Mouse (Mus musculus): ENCODE measurements around the gene Astn2. TPM values are rescaled to one million over a fixed set of nuclear protein-coding genes. Genes with fewer than 3 reads are reported as not detected.

Astn2 gene
- total RNA-seq, 2 experiments from 2014 or later: 23.1 to 25.8 TPM

- intact Hi-C loops (cut with DNase I): no loop called here
- DNase-seq: no peak
Observed at GRCm38 (mm10) chr4:66175887-66176533, 228.4 kb downstream of the Astn2 start.

GRCm38 (mm10) chr4:66171583-66171982, 232.8 kb downstream of the Astn2 start:
- intact Hi-C loops (cut with DNase I): no loop called here
- peak; percentile 76 for DNase-seq

- intact Hi-C loops (cut with DNase I): no loop called here
- no peak for DNase-seq
Observed at GRCm38 (mm10) chr4:66170787-66171186, 233.6 kb downstream of the Astn2 start.

- intact Hi-C loops (cut with DNase I): no loop called here
- DNase-seq: no peak
Observed at GRCm38 (mm10) chr4:66169485-66169884, 234.9 kb downstream of the Astn2 start.

GRCm38 (mm10) chr4:66158714-66159113, 245.7 kb downstream of the Astn2 start:
- intact Hi-C loops (cut with DNase I): no loop called here
- DNase-seq: no peak

GRCm38 (mm10) chr4:66157439-66158113, 246.8 kb downstream of the Astn2 start:
- intact Hi-C loops (cut with DNase I): no loop called here
- no peak for DNase-seq

GRCm38 (mm10) chr4:66146546-66146945, 257.9 kb downstream of the Astn2 start:
- no peak for DNase-seq
- intact Hi-C loops (cut with DNase I): no loop called here

- intact Hi-C loops (cut with DNase I): no loop called here
- no peak for DNase-seq
Observed at GRCm38 (mm10) chr4:66126181-66126580, 278.2 kb downstream of the Astn2 start.

- intact Hi-C loops (cut with DNase I): no loop called here
- DNase-seq: no peak
Observed at GRCm38 (mm10) chr4:66122766-66123358, 281.5 kb downstream of the Astn2 start.

- intact Hi-C loops (cut with DNase I): no loop called here
- peak; percentile 37 for DNase-seq
Observed at GRCm38 (mm10) chr4:66114243-66114642, 290.2 kb downstream of the Astn2 start.

GRCm38 (mm10) chr4:66102037-66102436, 302.4 kb downstream of the Astn2 start:
- DNase-seq: no peak
- intact Hi-C loops (cut with DNase I): no loop called here

- intact Hi-C loops (cut with DNase I): no loop called here
- DNase-seq: no peak
Observed at GRCm38 (mm10) chr4:66097629-66098028, 306.8 kb downstream of the Astn2 start.

- intact Hi-C loops (cut with DNase I): no loop called here
- DNase-seq: no peak
Observed at GRCm38 (mm10) chr4:66096104-66096503, 308.3 kb downstream of the Astn2 start.

- no peak for DNase-seq
- intact Hi-C loops (cut with DNase I): no loop called here
Observed at GRCm38 (mm10) chr4:66057161-66057560, 347.2 kb downstream of the Astn2 start.

- no peak for DNase-seq
- intact Hi-C loops (cut with DNase I): no loop called here
Observed at GRCm38 (mm10) chr4:66055690-66056089, 348.7 kb downstream of the Astn2 start.

GRCm38 (mm10) chr4:66043014-66043672, 361.3 kb downstream of the Astn2 start:
- no peak for DNase-seq
- intact Hi-C loops (cut with DNase I): no loop called here

GRCm38 (mm10) chr4:66033826-66034225, 370.6 kb downstream of the Astn2 start:
- DNase-seq: peak; percentile 2
- intact Hi-C loops (cut with DNase I): no loop called here

- no peak for DNase-seq
- intact Hi-C loops (cut with DNase I): no loop called here
Observed at GRCm38 (mm10) chr4:66031320-66031870, 373.0 kb downstream of the Astn2 start.

- intact Hi-C loops (cut with DNase I): loop anchor here (10.0 kb wide), 1 partner anchor 375 kb away; the partner anchor contains the start of gene Astn2
- no peak for DNase-seq
Observed at GRCm38 (mm10) chr4:66029901-66030300, 374.5 kb downstream of the Astn2 start.

GRCm38 (mm10) chr4:66027866-66028265, 376.5 kb downstream of the Astn2 start:
- intact Hi-C loops (cut with DNase I): loop anchor here (10.0 kb wide), 1 partner anchor 377 kb away; the partner anchor contains the start of gene Astn2
- no peak for DNase-seq
